Mouse (Mus musculus) pancreas, adult 10 weeks (tissue): ENCODE measurements around the gene Fam228b. TPM values are rescaled to one million over a fixed set of nuclear protein-coding genes. Genes with fewer than 3 reads are reported as not detected.

Source experiments
- polyA plus RNA-seq: library from polyadenylated mRNA; stranded (reverse); fragments of 350-450 nt; fragmentation: Illumina TruSeq; extraction: RNeasy Lipid Tissue Mini Kit (QIAGEN cat#74804); gene quantifications from one replicate; pipeline ENCODE4 v1.2.3, GENCODE M21; 2015; ENCODE audit warnings: low read depth, low replicate concordance; ENCODE audit not compliant: insufficient read depth

The Fam228b gene
- polyA plus RNA-seq: not detected

DNA sequence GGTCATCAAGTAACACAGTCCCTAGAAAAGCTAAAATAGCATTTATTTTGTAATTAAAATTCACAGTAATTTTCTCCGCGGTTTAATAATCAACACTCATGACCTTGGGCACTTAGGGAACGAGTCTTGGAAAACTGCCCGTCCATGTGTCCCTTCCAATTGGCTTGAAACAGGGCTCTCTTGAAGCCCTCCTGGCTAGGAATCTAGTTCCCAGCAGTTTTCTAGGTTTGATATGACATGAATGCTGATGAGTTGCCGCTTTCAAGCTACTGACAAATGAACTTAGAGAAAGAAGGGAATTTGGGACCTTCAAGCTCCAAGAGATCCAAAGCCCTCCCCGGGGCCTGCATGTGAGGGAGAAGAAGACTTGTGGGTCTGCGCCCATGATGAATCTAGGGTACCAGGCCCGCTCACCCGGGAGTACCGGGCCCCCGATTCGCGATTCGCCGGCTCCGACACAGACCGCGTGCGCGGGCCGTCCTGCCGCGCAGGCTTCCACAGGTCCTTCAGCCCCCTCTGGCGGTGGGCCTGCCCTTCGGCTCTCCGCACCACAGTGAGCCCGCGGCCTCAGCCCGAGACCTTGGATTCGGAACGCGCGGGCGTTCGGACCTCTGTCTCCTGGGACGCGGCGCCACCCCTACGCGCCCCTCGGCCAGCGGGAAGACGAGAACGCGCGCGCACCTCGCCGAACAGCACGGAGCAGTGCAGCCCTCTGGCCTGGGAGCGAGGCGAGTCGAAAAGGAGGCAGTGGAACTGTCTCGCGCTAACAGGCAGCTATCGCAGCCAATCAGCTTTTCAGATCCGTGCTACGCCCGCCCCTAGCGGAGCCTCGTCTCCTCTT, at the start of gene Fam228b, which contains the start of gene Pfn4:
Fam228b (minus strand) TSS at position 776 of the 841 bp plus-strand sequence.
Pfn4 (plus strand) TSS at position 531 of the 841 bp plus-strand sequence.

DNA sequence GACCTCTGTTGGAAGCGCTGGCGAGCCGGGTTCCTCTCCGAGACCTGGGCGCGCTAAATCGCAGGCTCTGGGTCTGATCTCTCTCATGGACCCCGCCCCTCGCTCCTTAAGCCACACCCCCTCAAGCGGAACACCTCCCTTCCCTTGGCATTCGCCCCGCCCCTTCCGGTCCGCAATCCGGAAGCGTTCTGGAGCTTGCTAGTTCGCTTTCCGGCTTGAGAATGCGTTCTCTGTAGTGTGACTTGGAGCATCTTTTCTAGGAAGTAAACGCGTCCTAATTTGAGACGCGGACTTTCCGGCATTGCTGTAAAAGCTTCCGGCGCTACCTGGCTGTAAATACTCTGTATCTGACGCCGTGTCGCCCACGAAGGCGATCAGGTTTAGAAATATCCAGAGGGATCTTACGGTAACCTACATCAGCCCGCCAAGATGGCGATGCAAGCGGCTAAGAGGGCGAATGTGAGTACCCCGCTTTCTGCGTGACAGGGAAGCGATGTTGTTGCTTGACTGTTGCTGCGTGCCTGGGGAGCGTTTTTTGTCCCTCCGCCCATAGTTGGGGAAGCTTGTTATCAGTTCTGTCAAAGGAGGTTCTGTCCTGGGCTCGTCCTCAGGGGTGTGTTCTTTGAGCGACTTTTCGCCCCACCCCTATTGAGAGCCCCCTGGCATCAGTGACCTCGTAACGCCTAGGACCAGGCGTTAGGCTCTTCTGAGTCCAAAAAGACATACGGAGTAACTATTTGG, 48.5 kb upstream of the Fam228b start, which contains the start of gene Sf3b6:
Sf3b6 (plus strand) TSS at position 184 of the 741 bp plus-strand sequence.

DNA sequence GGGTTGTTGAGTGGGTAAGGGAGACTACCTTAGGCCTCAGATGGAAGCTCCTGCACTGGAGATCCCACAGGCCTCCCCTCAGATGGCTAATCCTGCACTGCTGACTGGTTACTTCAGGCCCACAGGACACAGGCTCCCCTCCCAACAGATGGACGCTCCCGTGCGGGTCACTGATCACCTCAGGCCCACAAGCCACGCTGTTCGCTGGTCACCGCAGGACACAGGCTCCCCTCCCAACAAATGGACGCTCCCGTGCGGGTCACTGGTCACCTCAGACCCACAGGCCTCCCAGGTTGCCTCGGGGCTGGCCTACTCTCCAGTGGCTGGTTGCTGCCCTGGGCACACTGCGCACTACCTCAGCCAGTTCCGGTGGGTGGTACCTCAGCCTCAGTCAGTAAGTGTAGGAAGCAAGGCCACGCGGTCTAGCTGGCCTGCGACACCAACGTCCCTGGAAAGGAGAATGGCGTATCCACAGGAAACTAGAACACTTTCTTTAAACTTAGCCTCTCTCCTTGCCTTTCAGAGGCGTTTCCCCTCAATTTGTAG, 31.0 kb downstream of the Fam228b start, which contains the start of gene Fam228a:
Fam228a (minus strand) TSS at position 400 of the 546 bp plus-strand sequence.

Other genes starting within 250 kb of the Fam228b start
- 23.2 TPM for gene Itsn2, start 176.6 kb downstream of the Fam228b start, polyA plus RNA-seq
- gene Gm3625, start 176.3 kb downstream of the Fam228b start, polyA plus RNA-seq: not detected
- gene Fam228a, start 30.8 kb downstream of the Fam228b start, polyA plus RNA-seq: not detected
- gene Pfn4, start 245 bp downstream of the Fam228b start, polyA plus RNA-seq: not detected
- gene Sf3b6, start 48.3 kb upstream of the Fam228b start, polyA plus RNA-seq: 23.1 TPM
- gene Fkbp1b, start 72.3 kb upstream of the Fam228b start, polyA plus RNA-seq: 9.2 TPM
- gene Wdcp, start 74.0 kb upstream of the Fam228b start, polyA plus RNA-seq: 2.9 TPM
- gene Mfsd2b, start 105.1 kb upstream of the Fam228b start, polyA plus RNA-seq: 1.1 TPM
- gene Ubxn2a, start 138.4 kb upstream of the Fam228b start, polyA plus RNA-seq: 5.9 TPM
- 2.1 TPM for gene Atad2b, start 148.1 kb upstream of the Fam228b start, polyA plus RNA-seq